Mouse (Mus musculus) adrenal gland, postnatal 25 days (tissue): ENCODE data around the gene Olfr508. TPM values are rescaled to one million over a fixed set of nuclear protein-coding genes. Genes with fewer than 3 reads are reported as not detected.
"Not testable (repeated sequence)": the region's sequence is repeated elsewhere in the genome, so short reads cannot be mapped to it uniquely, and the experiment has no call there.

Source experiments
- DNase-seq: peaks from one replicate; pipeline ENCODE4 v3.0.0; 2021; ENCODE audit warnings: mixed read lengths
- long read RNA-seq: library from polyadenylated mRNA; stranded (forward); transcript quantifications from one replicate; pipeline ENCODE4 v2.0.0, GENCODE M21; 2021
- total RNA-seq: library from RNA; stranded (reverse); gene quantifications from 2 replicates; pipeline ENCODE4 v1.2.3, GENCODE M21; 2021

Gene Olfr508
- total RNA-seq, result not detected in 2 replicates
- long read RNA-seq, result 0 reads

GRCm38 (mm10) chr7:108629694-108630093 is at the start of gene Olfr508:
Gene Olfr508, plus strand, starts transcription at chr7:108629994.
- no peak for DNase-seq

DNA sequence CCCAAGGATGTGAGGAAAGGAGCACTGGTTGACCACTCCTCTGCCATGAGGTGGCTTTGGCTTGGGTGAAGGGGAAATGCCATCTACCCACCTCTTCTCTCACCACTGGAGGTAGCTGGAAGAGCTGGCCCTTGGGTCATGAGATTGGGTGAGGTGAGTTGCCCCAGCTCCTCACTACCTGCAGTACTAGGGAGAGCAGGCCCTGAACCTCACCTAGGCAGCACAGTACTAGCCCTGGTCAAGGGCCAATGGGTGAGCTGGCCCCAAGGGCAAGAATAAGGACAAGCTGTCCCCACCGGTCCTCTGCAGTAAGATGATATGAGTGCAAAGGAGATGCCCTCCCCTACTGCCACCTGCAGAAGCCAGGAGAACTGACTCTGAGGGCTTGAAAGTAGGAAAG is 40.0 kb upstream of the Olfr508 start:
- no peak for DNase-seq

DNA sequence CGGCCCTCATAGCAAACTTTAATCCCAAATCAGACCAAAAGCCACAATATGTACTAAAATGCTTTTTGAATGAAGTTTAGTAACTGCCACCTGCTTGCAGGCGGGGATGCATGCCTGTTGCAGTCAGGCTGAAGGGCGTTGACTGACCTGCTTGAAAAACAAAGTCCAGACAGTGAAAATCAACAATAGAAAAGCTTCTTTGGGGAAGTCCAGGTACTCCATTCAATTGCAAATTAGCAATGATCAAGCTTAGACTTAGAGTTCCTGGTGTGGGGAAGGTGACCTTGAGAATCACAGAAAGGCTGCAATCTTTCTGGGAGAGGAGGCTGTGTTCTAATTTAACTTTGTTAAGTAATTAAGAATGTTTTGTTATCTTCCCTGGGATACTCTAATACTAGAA is 27.9 kb upstream of the Olfr508 start:
- DNase-seq, result not testable (repeated sequence)

- DNase-seq, result no peak
Measured at GRCm38 (mm10) chr7:108610487-108610886, 19.3 kb upstream of the Olfr508 start, which contains the start of gene Olfr506. Gene Olfr506, plus strand, starts transcription at chr7:108610787.

- no peak for DNase-seq
Measured at GRCm38 (mm10) chr7:108614110-108614509, 15.7 kb upstream of the Olfr508 start.

DNA sequence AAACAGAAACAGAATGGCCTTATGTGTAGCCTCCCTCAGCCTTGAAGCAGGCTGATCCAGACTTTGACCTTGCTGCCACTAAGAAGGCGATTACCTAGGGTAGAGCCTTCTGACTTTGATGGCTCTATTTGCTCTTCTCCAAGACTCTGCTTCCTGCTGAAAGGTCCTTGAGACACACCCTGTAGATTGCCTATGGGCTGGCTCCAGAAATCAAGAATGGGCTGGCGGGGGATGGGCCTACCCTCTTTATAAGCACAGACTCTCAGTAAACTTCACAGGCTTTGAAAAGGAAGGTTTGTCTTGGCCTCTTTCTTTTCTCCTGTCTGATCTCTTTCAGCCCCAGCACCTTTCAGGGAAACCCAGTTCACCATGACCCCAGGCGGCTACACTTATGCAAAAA is 13.0 kb upstream of the Olfr508 start:
- not testable (repeated sequence) for DNase-seq

GRCm38 (mm10) chr7:108621514-108621913 is 8.3 kb upstream of the Olfr508 start, which contains the start of gene Olfr507:
Gene Olfr507, plus strand, starts transcription at chr7:108621814.
- DNase-seq, result no peak

GRCm38 (mm10) chr7:108651806-108652205 is 22.0 kb downstream of the Olfr508 start, which contains the start of gene Olfr509:
Gene Olfr509, minus strand, starts transcription at chr7:108651906.
- DNase-seq, result no peak

GRCm38 (mm10) chr7:108662419-108662818 is 32.6 kb downstream of the Olfr508 start:
- DNase-seq, result no peak

GRCm38 (mm10) chr7:108666118-108666517 is 36.3 kb downstream of the Olfr508 start, which contains the start of gene Olfr510:
Gene Olfr510, plus strand, starts transcription at chr7:108666418.
- no peak for DNase-seq

DNA sequence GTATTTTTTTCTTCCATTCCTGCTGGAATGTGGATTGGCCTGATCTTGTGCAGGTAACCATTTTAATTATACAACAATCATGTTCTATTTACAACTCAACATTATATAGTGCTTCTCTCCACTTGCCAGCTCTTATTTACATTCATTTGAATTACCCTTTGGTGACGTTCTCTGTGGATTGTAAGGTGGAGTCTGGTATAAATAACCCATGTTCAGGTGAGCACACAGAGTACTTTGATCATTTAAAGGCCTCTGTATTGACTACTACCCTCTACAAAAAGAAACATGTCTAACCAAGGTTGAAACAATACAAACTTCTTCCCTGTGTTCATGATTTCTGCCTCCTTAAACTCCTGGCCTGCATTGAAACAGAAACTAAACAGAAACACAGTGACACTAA is 41.3 kb downstream of the Olfr508 start:
- no peak for DNase-seq

DNA sequence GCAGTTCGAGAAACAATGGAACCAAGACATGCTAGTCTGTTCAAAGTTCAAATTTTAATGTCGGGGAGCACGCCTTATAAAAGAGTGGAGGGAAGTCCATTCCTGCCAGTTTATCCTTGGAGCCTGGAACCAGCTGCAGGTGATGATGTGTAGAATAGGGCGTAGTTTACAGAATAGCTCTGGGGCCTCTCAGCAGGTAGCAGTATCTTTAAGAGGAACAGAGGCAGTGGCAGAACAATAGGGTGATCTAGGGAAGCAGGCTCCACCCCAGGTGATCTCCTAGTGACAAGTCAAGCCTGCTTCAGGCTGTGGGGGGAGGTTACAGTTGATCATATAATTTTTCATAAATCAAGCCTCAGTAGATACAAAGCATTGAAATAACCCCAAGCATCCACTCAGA is 49.1 kb downstream of the Olfr508 start:
- DNase-seq, result no peak

Other genes with a start within 250 kb of the Olfr508 start
- not detected in 2 replicates for gene Olfr495, start 236.8 kb upstream of the Olfr508 start, total RNA-seq
- gene Olfr497, start 209.6 kb upstream of the Olfr508 start, total RNA-seq, result not detected in 2 replicates
- not detected in 2 replicates for gene Olfr498, start 164.7 kb upstream of the Olfr508 start, total RNA-seq
- gene Olfr502, start 104.9 kb upstream of the Olfr508 start, total RNA-seq, result not detected in 2 replicates
- gene Olfr503, start 85.5 kb upstream of the Olfr508 start, total RNA-seq, result not detected in 2 replicates
- not detected in 2 replicates for gene Olfr504, start 64.2 kb upstream of the Olfr508 start, total RNA-seq
- not detected in 2 replicates for gene Olfr506, start 19.2 kb upstream of the Olfr508 start, total RNA-seq
- gene Olfr507, start 8.2 kb upstream of the Olfr508 start, total RNA-seq, result not detected in 2 replicates
- gene Olfr509, start 21.9 kb downstream of the Olfr508 start, total RNA-seq, result not detected in 2 replicates
- not detected in 2 replicates for gene Olfr510, start 36.4 kb downstream of the Olfr508 start, total RNA-seq
- gene Olfr512, start 83.3 kb downstream of the Olfr508 start, total RNA-seq, result not detected in 2 replicates
- not detected in 2 replicates for gene Olfr513, start 121.0 kb downstream of the Olfr508 start, total RNA-seq
- not detected in 2 replicates for gene Olfr514, start 196.0 kb downstream of the Olfr508 start, total RNA-seq
- not detected in 2 replicates for gene Olfr516, start 220.5 kb downstream of the Olfr508 start, total RNA-seq
- not detected in 2 replicates for gene Olfr517, start 242.4 kb downstream of the Olfr508 start, total RNA-seq